Mouse (Mus musculus): ENCODE data around the gene Ltk.

DNA sequence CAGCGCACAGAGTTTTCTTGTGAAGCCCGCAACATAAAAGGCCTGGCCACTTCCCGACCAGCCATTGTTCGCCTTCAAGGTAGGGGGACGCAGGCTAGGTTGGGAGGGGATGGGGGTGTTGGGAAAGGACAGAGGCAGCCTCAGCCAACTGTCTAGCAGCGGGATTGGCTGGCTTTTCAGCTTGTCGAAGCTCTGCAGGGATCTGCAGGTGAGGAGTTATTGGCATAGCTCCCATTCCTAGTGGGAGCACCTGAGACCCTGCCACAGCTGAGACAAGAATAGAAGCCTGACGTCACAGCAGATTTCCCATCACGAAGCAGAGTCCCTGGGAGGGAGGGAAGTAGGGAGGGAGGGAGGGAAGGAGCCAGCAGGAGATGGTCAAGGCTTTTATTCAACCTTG is 44.5 kb upstream of the Ltk start:
- TF ChIP-seq CTCF (IDR thresholded peaks at IDR 0.05) (no peak), EP300 (IDR thresholded peaks at IDR 0.05) (no peak)
